Mouse (Mus musculus): Measurements from ENCODE around the gene Brd9. TPM values are rescaled to one million over a fixed set of nuclear protein-coding genes. Genes with fewer than 3 reads are reported as not detected.

Brd9 gene
- 28.0 and 30.6 TPM in 2 replicates for total RNA-seq (2012; rRNA removed)
- total RNA-seq (2014; rRNA removed), result 32.5 and 38.7 TPM in 2 replicates
- polyA plus RNA-seq (2012; ENCODE audit: insufficient read length, low read depth), result 43.4 and 62.0 TPM in 2 replicates

DNA sequence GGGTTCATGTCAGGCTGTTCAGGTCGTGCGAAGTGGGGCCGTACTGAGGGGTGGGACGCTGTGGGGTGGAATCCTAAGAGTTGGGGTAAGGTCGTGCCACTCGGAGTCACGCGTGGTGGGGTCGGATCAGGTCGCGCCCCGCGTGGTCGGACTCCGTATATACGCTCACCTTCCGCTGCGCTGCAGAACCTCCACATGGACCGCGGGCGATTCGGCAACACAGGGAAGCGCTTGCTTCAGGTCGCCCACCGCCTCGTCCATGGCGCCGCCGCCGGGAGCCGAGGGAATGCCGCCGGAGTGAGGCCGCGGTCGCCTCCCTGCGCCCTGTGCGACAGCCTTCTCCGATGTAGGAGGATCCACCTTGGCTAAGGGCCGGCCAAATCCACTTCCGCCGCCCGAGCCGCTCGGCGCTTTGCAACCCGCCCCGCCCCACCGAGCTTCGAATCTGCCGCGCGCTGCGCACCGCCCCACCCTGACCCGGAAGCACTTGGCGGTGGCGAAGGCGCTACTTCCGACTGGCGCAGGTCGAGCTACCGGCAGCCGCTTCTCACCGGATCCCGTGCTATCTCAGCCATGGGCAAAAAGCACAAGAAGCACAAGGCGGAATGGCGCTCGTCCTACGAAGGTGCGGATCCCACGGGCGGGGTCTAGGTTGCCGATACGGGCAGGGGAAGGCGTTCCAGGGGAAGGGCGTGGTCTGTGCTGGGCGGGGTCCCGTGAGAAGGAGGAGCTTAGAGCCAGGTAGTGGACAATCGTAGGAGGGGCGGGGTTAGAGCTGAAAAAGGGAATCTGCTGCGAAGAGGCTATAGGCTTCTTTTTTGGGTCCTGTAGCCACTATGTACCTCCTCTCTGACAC is at the start of gene Brd9, which contains the start of gene Trip13:
Gene Brd9, plus strand, starts transcription at position 491 of the 856 bp plus-strand sequence.
Gene Trip13, minus strand, starts transcription at position 464 of the 856 bp plus-strand sequence.
- peak; percentile 61 for TF ChIP-seq TCF12 (IDR thresholded peaks at IDR 0.05; ENCODE audit: low read depth, low read length)
- TF ChIP-seq NELFE (IDR thresholded peaks at IDR 0.05; ENCODE audit: low read depth, low read length), result peak; percentile 74
- TF ChIP-seq RAD21 (IDR thresholded peaks at IDR 0.05; ENCODE audit: low read depth, low read length), result no peak
- TF ChIP-seq JUND (conservative IDR thresholded peaks at IDR 0.05; ENCODE audit: low read depth, low read length), result no peak
- peak; percentile 88 for TF ChIP-seq MYC (IDR thresholded peaks at IDR 0.05; ENCODE audit: low read depth, low read length)
- TF ChIP-seq EP300 (IDR thresholded peaks at IDR 0.05; ENCODE audit: low read length), result no peak
- no peak for TF ChIP-seq MEF2A (IDR thresholded peaks at IDR 0.05; ENCODE audit: borderline replicate concordance, low read depth, low read length)
- TF ChIP-seq MAX (IDR thresholded peaks at IDR 0.05; ENCODE audit: low read length), result peak; percentile 84; the same call in 1 of the 2 replicates
- peak; percentile 89 for TF ChIP-seq SIN3A (IDR thresholded peaks at IDR 0.05; ENCODE audit: low read length)
- peak; percentile 89 for TF ChIP-seq HCFC1 (IDR thresholded peaks at IDR 0.05; ENCODE audit: low read depth, low read length)
- no peak for TF ChIP-seq ZC3H11A (IDR thresholded peaks at IDR 0.05; ENCODE audit: low read depth, low read length)
- TF ChIP-seq MXI1 (IDR thresholded peaks at IDR 0.05; ENCODE audit: low read depth, low read length), result peak; percentile 81
- TF ChIP-seq USF2 (conservative IDR thresholded peaks at IDR 0.05; ENCODE audit: low read depth, low read length), result no peak
- TF ChIP-seq SMC3 (IDR thresholded peaks at IDR 0.05; ENCODE audit: low read depth, low read length), result no peak
- TF ChIP-seq POLR2AphosphoS2 (IDR thresholded peaks at IDR 0.05; ENCODE audit: low read depth, low read length), result no peak
- TF ChIP-seq CHD1 (IDR thresholded peaks at IDR 0.05; ENCODE audit: low read depth, low read length), result no peak
- peak; percentile 59; the same call in 1 of the 2 replicates for TF ChIP-seq NRF1 (IDR thresholded peaks at IDR 0.05; ENCODE audit: low read depth, low read length)
- peak; percentile 74; the same call in 1 of the 2 replicates for TF ChIP-seq E2F4 (IDR thresholded peaks at IDR 0.05; ENCODE audit: insufficient replicate concordance, low read depth, low read length)
- no peak for TF ChIP-seq GABPA (IDR thresholded peaks at IDR 0.05; ENCODE audit: insufficient replicate concordance, low read depth, low read length)
- TF ChIP-seq KAT2A (IDR thresholded peaks at IDR 0.05; ENCODE audit: insufficient replicate concordance, low read length), result peak; percentile 85; the same call in 1 of the 2 replicates
- TF ChIP-seq CTCF (conservative IDR thresholded peaks at IDR 0.05 in 1 of 2, IDR thresholded peaks at IDR 0.05 in 1 of 2; ENCODE audit: low read depth in 2 of 2, low read length in 2 of 2), result no peak
- no peak for TF ChIP-seq ETS1 (conservative IDR thresholded peaks at IDR 0.05; ENCODE audit: low read depth, low read length)
- TF ChIP-seq IRF4 (IDR thresholded peaks at IDR 0.05; ENCODE audit: low read depth, low read length), result no peak
- TF ChIP-seq MAFK (IDR thresholded peaks at IDR 0.05; ENCODE audit: insufficient replicate concordance, low read length), result no peak
- peak; percentile 87 for TF ChIP-seq ELF1 (IDR thresholded peaks at IDR 0.05; ENCODE audit: low read depth, low read length)
- TF ChIP-seq BHLHE40 (IDR thresholded peaks at IDR 0.05; ENCODE audit: low read depth, low read length), result peak; percentile 46; the same call in 1 of the 2 replicates
- peak; percentile 95 for TF ChIP-seq MAZ (IDR thresholded peaks at IDR 0.05; ENCODE audit: low read depth, low read length)
- no peak for TF ChIP-seq PAX5 (IDR thresholded peaks at IDR 0.05; ENCODE audit: low read length)
- peak; percentile 82 for TF ChIP-seq POLR2A (IDR thresholded peaks at IDR 0.05; ENCODE audit: low read depth, low read length)
- no peak for TF ChIP-seq ZKSCAN1 (IDR thresholded peaks at IDR 0.05; ENCODE audit: borderline replicate concordance, low read depth, low read length)
- TF ChIP-seq CHD2 (IDR thresholded peaks at IDR 0.05; ENCODE audit: low read length), result peak; percentile 93
- no peak for TF ChIP-seq ZNF384 (IDR thresholded peaks at IDR 0.05; ENCODE audit: low read depth, low read length)
- TF ChIP-seq RCOR1 (conservative IDR thresholded peaks at IDR 0.05; ENCODE audit: low read depth, low read length), result no peak
- TF ChIP-seq USF1 (IDR thresholded peaks at IDR 0.05; ENCODE audit: low read depth, low read length), result no peak
- TF ChIP-seq TBP (conservative IDR thresholded peaks at IDR 0.05; ENCODE audit: low read depth, low read length), result 0 out of 2 replicates have a peak, but pooled peaks have one; percentile 69
- no peak for TF ChIP-seq UBTF (IDR thresholded peaks at IDR 0.05; ENCODE audit: low read depth, low read length)
- TF ChIP-seq JUN (IDR thresholded peaks at IDR 0.05; ENCODE audit: insufficient read depth, low read depth, low read length), result no peak
- TF ChIP-seq ZMIZ1 (IDR thresholded peaks at IDR 0.05; ENCODE audit: low read depth, low read length), result peak; percentile 38; the same call in 1 of the 2 replicates
- H3K36me3 ChIP-seq (replicated peaks in 1 of 2; ENCODE audit: control insufficient read depth in 1 of 2, insufficient read depth in 1 of 2, low read length in 1 of 2), result peaks cover 30 to 52% of the 10 kb centered on the region in 2 experiments
- peak within 1 kb of the TSS; percentile 90 for H3K4me2 ChIP-seq (ENCODE audit: insufficient read depth, low read depth, poor library complexity, severe bottlenecking)
- H3K4me1 ChIP-seq (ENCODE audit: control insufficient read depth in 1 of 2, insufficient read depth in 2 of 2), result peaks cover 0 to 30% of the 10 kb centered on the region in 2 experiments; a peak in 2 of 4 replicates
- peak within 1 kb of the TSS; percentile 88 to 96 (median 92) for H3K4me3 ChIP-seq (replicated peaks in 1 of 3; ENCODE audit: low read depth in 2 of 3, low read length in 2 of 3, poor library complexity in 1 of 3)
- H3K9me3 ChIP-seq (replicated peaks; ENCODE audit: low read length), result no peaks in the 10 kb centered on the region
- in situ Hi-C loops (cut with MboI; ENCODE audit: low pct_ligation_motif_present, low pct_unique_long_range_greater_than_20kb, low sequenced_read_pairs) (no loop called here), dilution Hi-C loops (cut with MboI; ENCODE audit: extremely low pct_ligation_motif_present, extremely low pct_unique_long_range_greater_than_20kb, low sequenced_read_pairs) (no loop called here)
- H3K27ac ChIP-seq (ENCODE audit: insufficient read depth, low read depth), result peak within 1 kb of the TSS; percentile 94
- H3K27me3 ChIP-seq (replicated peaks), result no peaks in the 10 kb centered on the region
- peaks cover 15% of the 10 kb centered on the region for H3K79me2 ChIP-seq (replicated peaks; ENCODE audit: control insufficient read depth, extremely low read depth, insufficient read depth, poor library complexity, severe bottlenecking)
- peak within 1 kb of the TSS; percentile 75 for H3K9ac ChIP-seq (ENCODE audit: insufficient read depth, low read depth)
- peak; percentile 89 for DNase-seq (ENCODE audit: extremely low read depth)

Data from CH12.LX (cell line).